Mouse (Mus musculus): ENCODE data around the gene Gsg1l2. TPM values are rescaled to one million over a fixed set of nuclear protein-coding genes. Genes with fewer than 3 reads are reported as not detected.
A peak's percentile ranks its signal among the peaks of the same experiment; 100 is the strongest.

Gene Gsg1l2
- total and polyA plus RNA-seq, 3 experiments, result not detected

- in situ Hi-C loops (cut with MboI; ENCODE audit: low pct_ligation_motif_present, low pct_unique_long_range_greater_than_20kb, low sequenced_read_pairs), result no loop called here
- H3K79me2 ChIP-seq (replicated peaks; ENCODE audit: control insufficient read depth, extremely low read depth, insufficient read depth, poor library complexity, severe bottlenecking), result no peaks in the 10 kb centered on the region
- no peak overlapping the region for H3K27ac ChIP-seq (ENCODE audit: insufficient read depth, low read depth)
- H3K36me3 ChIP-seq (replicated peaks in 1 of 2; ENCODE audit: control insufficient read depth in 1 of 2, insufficient read depth in 1 of 2, low read length in 1 of 2), result no peaks in the 10 kb centered on the region
- peaks cover 26% of the 10 kb centered on the region for H3K27me3 ChIP-seq (replicated peaks)
- no peak overlapping the region for H3K4me2 ChIP-seq (ENCODE audit: insufficient read depth, low read depth, poor library complexity, severe bottlenecking)
- H3K4me3 ChIP-seq (replicated peaks in 1 of 3; ENCODE audit: low read depth in 2 of 3, low read length in 2 of 3, poor library complexity in 1 of 3), result no peak overlapping the region
- no peaks in the 10 kb centered on the region for H3K4me1 ChIP-seq (ENCODE audit: control insufficient read depth in 1 of 2, insufficient read depth in 2 of 2)
- dilution Hi-C loops (cut with MboI; ENCODE audit: extremely low pct_ligation_motif_present, extremely low pct_unique_long_range_greater_than_20kb, low sequenced_read_pairs), result no loop called here
- no peak overlapping the region for H3K9ac ChIP-seq (ENCODE audit: insufficient read depth, low read depth)
- H3K9me3 ChIP-seq (replicated peaks; ENCODE audit: low read length), result peaks cover 2% of the 10 kb centered on the region
- peak; percentile 9 for DNase-seq (ENCODE audit: extremely low read depth)
- TF ChIP-seq TCF12 (IDR thresholded peaks at IDR 0.05; ENCODE audit: low read depth, low read length), result no peak
- TF ChIP-seq POLR2AphosphoS2 (IDR thresholded peaks at IDR 0.05; ENCODE audit: low read depth, low read length), result no peak
- TF ChIP-seq MAFK (IDR thresholded peaks at IDR 0.05; ENCODE audit: insufficient replicate concordance, low read length), result no peak
- no peak for TF ChIP-seq KAT2A (IDR thresholded peaks at IDR 0.05; ENCODE audit: insufficient replicate concordance, low read length)
- no peak for TF ChIP-seq USF2 (conservative IDR thresholded peaks at IDR 0.05; ENCODE audit: low read depth, low read length)
- peak in 1 of 2 experiments; percentile 36; a peak in 2 of 4 replicates for TF ChIP-seq CTCF (conservative IDR thresholded peaks at IDR 0.05 in 1 of 2, IDR thresholded peaks at IDR 0.05 in 1 of 2; ENCODE audit: low read depth in 2 of 2, low read length in 2 of 2)
- no peak for TF ChIP-seq ZKSCAN1 (IDR thresholded peaks at IDR 0.05; ENCODE audit: borderline replicate concordance, low read depth, low read length)
Measured at GRCm38 (mm10) chr11:67805538-67805937, 31.1 kb downstream of the Gsg1l2 start.

GRCm38 (mm10) chr11:67806832-67807597, 32.6 kb downstream of the Gsg1l2 start:
- peaks cover 20% of the 10 kb centered on the region for H3K27me3 ChIP-seq (replicated peaks)
- H3K27ac ChIP-seq (ENCODE audit: insufficient read depth, low read depth), result no peak overlapping the region
- H3K36me3 ChIP-seq (replicated peaks in 1 of 2; ENCODE audit: control insufficient read depth in 1 of 2, insufficient read depth in 1 of 2, low read length in 1 of 2), result no peaks in the 10 kb centered on the region
- no peak overlapping the region for H3K4me3 ChIP-seq (replicated peaks in 1 of 3; ENCODE audit: low read depth in 2 of 3, low read length in 2 of 3, poor library complexity in 1 of 3)
- no peak overlapping the region for H3K9ac ChIP-seq (ENCODE audit: insufficient read depth, low read depth)
- no peak for TF ChIP-seq CHD1 (IDR thresholded peaks at IDR 0.05; ENCODE audit: low read depth, low read length)
- no peak for TF ChIP-seq SMC3 (IDR thresholded peaks at IDR 0.05; ENCODE audit: low read depth, low read length)
- TF ChIP-seq CHD2 (IDR thresholded peaks at IDR 0.05; ENCODE audit: low read length), result no peak
- no peak for TF ChIP-seq MAZ (IDR thresholded peaks at IDR 0.05; ENCODE audit: low read depth, low read length)
- no peak for TF ChIP-seq ETS1 (conservative IDR thresholded peaks at IDR 0.05; ENCODE audit: low read depth, low read length)
- TF ChIP-seq ZMIZ1 (IDR thresholded peaks at IDR 0.05; ENCODE audit: low read depth, low read length), result no peak
- no peak for TF ChIP-seq IRF4 (IDR thresholded peaks at IDR 0.05; ENCODE audit: low read depth, low read length)
- no peak for TF ChIP-seq UBTF (IDR thresholded peaks at IDR 0.05; ENCODE audit: low read depth, low read length)
- no peak for TF ChIP-seq NRF1 (IDR thresholded peaks at IDR 0.05; ENCODE audit: low read depth, low read length)
- TF ChIP-seq TCF12 (IDR thresholded peaks at IDR 0.05; ENCODE audit: low read depth, low read length), result no peak
- TF ChIP-seq SIN3A (IDR thresholded peaks at IDR 0.05; ENCODE audit: low read length), result no peak
- TF ChIP-seq USF2 (conservative IDR thresholded peaks at IDR 0.05; ENCODE audit: low read depth, low read length), result no peak
- no peak for TF ChIP-seq RAD21 (IDR thresholded peaks at IDR 0.05; ENCODE audit: low read depth, low read length)
- no peak for TF ChIP-seq MAFK (IDR thresholded peaks at IDR 0.05; ENCODE audit: insufficient replicate concordance, low read length)
- dilution Hi-C loops (cut with MboI; ENCODE audit: extremely low pct_ligation_motif_present, extremely low pct_unique_long_range_greater_than_20kb, low sequenced_read_pairs), result no loop called here
- no peak overlapping the region for H3K4me2 ChIP-seq (ENCODE audit: insufficient read depth, low read depth, poor library complexity, severe bottlenecking)
- H3K9me3 ChIP-seq (replicated peaks; ENCODE audit: low read length), result peaks cover 2% of the 10 kb centered on the region
- H3K79me2 ChIP-seq (replicated peaks; ENCODE audit: control insufficient read depth, extremely low read depth, insufficient read depth, poor library complexity, severe bottlenecking), result no peaks in the 10 kb centered on the region
- in situ Hi-C loops (cut with MboI; ENCODE audit: low pct_ligation_motif_present, low pct_unique_long_range_greater_than_20kb, low sequenced_read_pairs), result no loop called here
- DNase-seq (ENCODE audit: extremely low read depth), result no peak
- H3K4me1 ChIP-seq (ENCODE audit: control insufficient read depth in 1 of 2, insufficient read depth in 2 of 2), result peaks cover 0 to 3% of the 10 kb centered on the region in 2 experiments; a peak in 2 of 4 replicates
